Mouse (Mus musculus) lung, adult 10 weeks (tissue): Measurements from ENCODE around the gene Btbd18. TPM values are rescaled to one million over a fixed set of nuclear protein-coding genes. Genes with fewer than 3 reads are reported as not detected.

Experiments used
- polyA plus RNA-seq: library from polyadenylated mRNA; stranded (reverse); fragments of 350-450 nt; fragmentation: Illumina TruSeq; extraction: RNeasy Lipid Tissue Mini Kit (QIAGEN cat#74804); gene quantifications from one replicate; pipeline ENCODE4 v1.2.3, GENCODE M21; 2014; ENCODE audit warnings: low read depth, low replicate concordance; ENCODE audit not compliant: insufficient read depth

Btbd18 gene
- polyA plus RNA-seq: not detected

GRCm38 (mm10) chr2:84658806-84659205 is at the start of gene Btbd18:
Gene Btbd18 (plus strand): TSS chr2:84659079.

GRCm38 (mm10) chr2:84650464-84651195 is 8.2 kb upstream of the Btbd18 start, which contains the start of gene Ctnnd1:
Gene Ctnnd1 (minus strand): TSS chr2:84650765.

GRCm38 (mm10) chr2:84670569-84670933 is 11.7 kb downstream of the Btbd18 start, which contains the start of gene Selenoh:
Gene Selenoh (minus strand): TSS chr2:84670770.

GRCm38 (mm10) chr2:84677968-84678880 is 19.3 kb downstream of the Btbd18 start, which contains the start of the genes Gm28635 and Med19:
Gene Gm28635 (minus strand): TSS chr2:84678041.
Gene Med19 (plus strand): TSS chr2:84678402.

DNA sequence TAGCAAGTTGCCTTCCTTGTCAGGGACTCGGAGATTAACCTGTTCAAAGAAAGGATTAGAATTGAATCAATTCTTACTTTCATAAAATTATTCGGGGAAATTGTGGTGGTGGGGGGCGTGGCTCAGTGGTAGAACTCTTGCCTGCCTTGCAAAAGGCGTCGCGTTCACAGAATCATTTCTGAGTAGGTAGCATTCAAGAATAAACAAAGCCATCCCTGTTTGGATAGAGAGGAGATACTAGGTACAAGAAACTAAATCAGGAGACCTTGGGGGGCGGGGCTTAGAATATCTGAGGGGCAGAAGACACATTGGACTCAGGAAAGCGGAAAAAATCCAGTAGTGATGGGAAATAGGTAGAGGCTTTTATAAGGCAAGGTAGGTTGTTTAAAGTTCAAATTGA is 20.1 kb downstream of the Btbd18 start, which contains the start of gene Tmx2:
Gene Tmx2 (minus strand): TSS at position 125 of the 400 bp plus-strand sequence.

DNA sequence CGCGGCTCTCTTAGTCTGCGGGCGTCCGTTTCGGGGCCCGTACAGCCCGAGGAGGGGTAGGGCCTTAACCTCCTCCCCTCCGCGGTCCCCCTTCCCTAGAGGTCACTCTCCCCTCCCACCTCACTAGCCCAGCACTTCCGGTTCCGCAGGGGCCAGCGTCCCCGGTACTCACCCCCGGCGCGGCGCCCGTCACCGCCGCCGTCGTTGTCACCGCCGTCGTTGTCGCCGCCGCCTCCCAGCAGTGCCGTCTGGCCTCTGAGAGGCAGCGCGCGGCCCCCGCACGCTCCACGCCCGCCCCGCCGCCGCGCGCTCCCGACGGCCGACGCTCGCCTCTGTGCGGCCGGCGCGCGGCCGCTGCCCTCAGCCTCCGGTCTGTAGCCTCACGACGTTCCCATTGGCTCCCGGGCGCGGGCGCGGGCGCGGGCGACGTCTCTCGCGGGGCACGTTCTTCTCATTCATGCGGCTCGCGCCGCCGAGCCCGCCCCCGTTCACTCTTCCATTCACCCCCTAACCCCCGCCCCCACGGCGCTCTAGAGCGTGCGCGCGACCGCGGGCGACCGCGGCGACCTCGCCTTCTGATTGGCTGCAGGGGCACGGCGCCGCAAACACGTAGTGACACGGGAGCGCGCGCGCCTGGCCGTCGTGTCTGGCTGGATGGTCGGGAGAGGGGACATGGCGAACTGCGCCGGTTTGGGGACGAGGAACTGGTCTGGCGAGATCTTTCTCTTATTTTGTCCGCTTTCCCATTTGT is 56.1 kb downstream of the Btbd18 start, which contains the start of gene Zdhhc5:
Gene Zdhhc5 (minus strand): TSS at position 370 of the 751 bp plus-strand sequence.

Other genes with a start within 250 kb of the Btbd18 start
- 260 TPM for gene Calcrl, start 233.7 kb upstream of the Btbd18 start, polyA plus RNA-seq
- gene Tfpi, start 182.3 kb upstream of the Btbd18 start, polyA plus RNA-seq: 21.5 TPM
- 56.3 TPM for gene Ctnnd1, start 8.3 kb upstream of the Btbd18 start, polyA plus RNA-seq
- 47.1 TPM for gene Selenoh, start 11.7 kb downstream of the Btbd18 start, polyA plus RNA-seq
- not detected for gene Gm28635, start 19.0 kb downstream of the Btbd18 start, polyA plus RNA-seq
- 19.2 TPM for gene Med19, start 19.3 kb downstream of the Btbd18 start, polyA plus RNA-seq
- 41.6 TPM for gene Tmx2, start 20.1 kb downstream of the Btbd18 start, polyA plus RNA-seq
- 13.1 TPM for gene Zdhhc5, start 56.1 kb downstream of the Btbd18 start, polyA plus RNA-seq
- gene Clp1, start 68.3 kb downstream of the Btbd18 start, polyA plus RNA-seq: 14.5 TPM
- gene Ypel4, start 75.0 kb downstream of the Btbd18 start, polyA plus RNA-seq: 1.1 TPM
- 7.0 TPM for gene Gm19426, start 84.6 kb downstream of the Btbd18 start, polyA plus RNA-seq
- 324 TPM for gene Serping1, start 116.4 kb downstream of the Btbd18 start, polyA plus RNA-seq
- 63.0 TPM for gene Ube2l6, start 139.7 kb downstream of the Btbd18 start, polyA plus RNA-seq
- gene Smtnl1, start 163.6 kb downstream of the Btbd18 start, polyA plus RNA-seq: 0.18 TPM
- gene Timm10, start 167.9 kb downstream of the Btbd18 start, polyA plus RNA-seq: 25.9 TPM
- gene Slc43a1, start 179.8 kb downstream of the Btbd18 start, polyA plus RNA-seq: 4.2 TPM
- 1.1 TPM for gene Rtn4rl2, start 227.6 kb downstream of the Btbd18 start, polyA plus RNA-seq